Mouse (Mus musculus) C2C12 (cell line): ENCODE data around the gene Ntn5.

Experiments
- CTCF ChIP-seq: IDR thresholded peaks from one replicate; pipeline ENCODE4 v1.5.1; 2011; ENCODE audit not compliant: control insufficient read depth, insufficient read depth, insufficient read length
- MAX ChIP-seq: IDR thresholded peaks from one replicate; pipeline ENCODE4 v1.6.1; 2011; ENCODE audit warnings: mild to moderate bottlenecking, control low read depth
- USF1 ChIP-seq: IDR thresholded peaks from one replicate; pipeline ENCODE4 v1.6.1; 2011; ENCODE audit warnings: low read depth, mild to moderate bottlenecking, control low read depth, moderate library complexity

GRCm38 (mm10) chr7:45699523-45700141 lies 15.8 kb downstream of the Ntn5 start, which contains the start of gene Car11:
- TF ChIP-seq USF1 (no peak), CTCF (no peak), MAX (no peak)
